Mouse (Mus musculus): ENCODE results near the gene Cacna1a. TPM values are rescaled to one million over a fixed set of nuclear protein-coding genes. Genes with fewer than 3 reads are reported as not detected.

Cacna1a gene
- total RNA-seq, 1 experiment from 2014 or later = 13.2 TPM

DNA sequence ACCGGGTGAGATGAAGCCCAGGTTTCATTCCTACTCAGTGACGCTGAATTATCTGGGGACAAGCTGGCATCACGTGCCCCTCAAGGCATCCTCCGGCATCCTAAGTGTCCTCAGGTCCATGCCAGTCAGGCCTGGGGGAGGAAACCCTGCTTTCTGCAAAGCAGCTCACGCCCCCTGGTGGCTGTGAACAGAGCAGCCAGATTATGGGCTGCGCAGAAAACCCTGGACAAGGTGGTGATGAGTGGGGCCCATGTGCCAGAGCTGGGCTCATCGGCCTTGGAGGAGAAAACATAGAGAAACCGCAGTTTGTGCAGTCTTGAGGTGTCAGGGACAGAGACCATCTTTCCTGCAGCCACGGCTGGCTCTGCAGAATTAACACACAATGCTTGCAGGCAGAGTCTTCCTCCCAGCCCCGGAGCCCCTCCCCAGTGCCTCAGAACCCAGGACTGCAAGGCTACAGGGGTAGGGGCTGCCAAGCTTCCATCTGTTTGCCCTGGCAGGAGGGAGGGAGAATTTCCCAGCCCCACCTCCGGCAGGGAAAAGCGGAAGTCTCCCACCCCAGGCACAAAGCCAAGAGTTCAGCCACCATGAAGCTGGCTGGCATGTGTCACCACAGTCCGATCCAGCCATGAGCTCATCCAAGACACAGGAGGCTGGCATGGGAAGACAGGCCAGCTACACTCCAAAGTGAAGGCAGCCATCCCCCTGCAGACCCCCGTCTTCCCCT is 166.2 kb downstream of the Cacna1a start:
- ATAC-seq (replicated peaks in 1 of 2; ENCODE audit: insufficient read depth in 1 of 2, low FRiP score in 2 of 2, low TSS enrichment in 1 of 2, low read depth in 1 of 2, poor library complexity in 2 of 2, severe bottlenecking in 2 of 2) = peak in 1 of 2 experiments; percentile 59; a peak in 1 of 4 replicates

DNA sequence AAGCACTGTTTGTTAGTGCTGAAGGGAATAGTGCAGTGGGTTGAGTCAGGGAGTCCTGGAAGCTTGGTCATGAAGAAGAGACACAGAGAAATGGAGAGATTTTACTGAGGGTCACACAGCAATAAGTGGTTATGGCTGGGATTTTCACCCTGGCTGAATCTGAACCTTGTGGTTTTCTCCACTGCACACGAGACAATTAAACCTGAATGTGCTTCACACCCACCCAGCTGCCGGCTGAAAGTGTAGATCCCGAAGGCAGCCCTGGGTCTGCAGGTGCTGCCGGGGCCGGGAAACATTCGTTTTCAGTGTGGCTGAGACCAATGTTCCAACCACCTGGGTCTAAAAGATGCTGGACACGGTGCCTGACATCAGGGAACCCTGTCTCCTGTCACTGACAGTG is 167.0 kb downstream of the Cacna1a start:
- ATAC-seq (replicated peaks in 1 of 2; ENCODE audit: insufficient read depth in 1 of 2, low FRiP score in 2 of 2, low TSS enrichment in 1 of 2, low read depth in 1 of 2, poor library complexity in 2 of 2, severe bottlenecking in 2 of 2) = no peak

DNA sequence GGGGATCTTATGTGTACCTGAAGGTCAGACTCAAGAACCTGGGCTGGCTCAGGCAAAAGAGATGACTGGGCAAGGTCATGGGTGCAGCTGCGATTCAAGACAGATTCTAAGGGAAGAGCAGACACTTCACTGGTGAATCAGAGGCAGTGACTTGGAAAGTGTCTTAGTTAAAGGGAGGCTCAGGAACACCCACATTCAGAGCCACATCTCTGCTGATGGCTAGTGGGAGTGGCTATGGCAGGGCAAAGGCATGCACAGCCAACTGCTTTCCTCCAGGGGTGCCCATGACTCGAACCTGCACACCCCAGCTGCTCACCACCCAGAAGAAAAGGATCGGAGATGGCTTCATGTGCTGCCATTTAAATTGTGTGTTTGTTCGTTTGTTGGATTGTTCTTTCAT is 169.7 kb downstream of the Cacna1a start:
- ATAC-seq (replicated peaks in 1 of 2; ENCODE audit: insufficient read depth in 1 of 2, low FRiP score in 2 of 2, low TSS enrichment in 1 of 2, low read depth in 1 of 2, poor library complexity in 2 of 2, severe bottlenecking in 2 of 2) = no peak

DNA sequence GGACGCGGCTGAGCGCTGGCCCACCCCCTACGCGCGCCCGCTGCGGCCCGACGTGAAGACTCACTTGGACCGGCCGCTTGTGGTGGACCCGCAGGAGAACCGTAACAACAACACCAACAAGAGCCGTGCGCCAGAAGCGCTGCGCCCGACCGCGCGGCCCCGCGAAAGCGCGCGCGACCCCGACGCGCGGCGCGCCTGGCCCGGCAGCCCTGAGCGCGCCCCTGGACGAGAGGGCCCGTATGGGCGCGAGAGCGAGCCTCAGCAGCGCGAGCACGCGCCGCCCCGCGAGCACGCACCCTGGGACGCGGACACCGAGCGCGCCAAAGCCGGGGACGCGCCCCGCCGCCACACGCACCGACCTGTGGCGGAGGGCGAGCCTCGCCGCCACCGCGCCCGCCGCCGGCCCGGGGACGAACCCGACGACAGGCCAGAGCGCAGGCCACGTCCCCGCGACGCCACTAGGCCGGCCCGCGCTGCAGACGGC is 170.9 kb downstream of the Cacna1a start:
- ATAC-seq (replicated peaks in 1 of 2; ENCODE audit: insufficient read depth in 1 of 2, low FRiP score in 2 of 2, low TSS enrichment in 1 of 2, low read depth in 1 of 2, poor library complexity in 2 of 2, severe bottlenecking in 2 of 2) = no peak

DNA sequence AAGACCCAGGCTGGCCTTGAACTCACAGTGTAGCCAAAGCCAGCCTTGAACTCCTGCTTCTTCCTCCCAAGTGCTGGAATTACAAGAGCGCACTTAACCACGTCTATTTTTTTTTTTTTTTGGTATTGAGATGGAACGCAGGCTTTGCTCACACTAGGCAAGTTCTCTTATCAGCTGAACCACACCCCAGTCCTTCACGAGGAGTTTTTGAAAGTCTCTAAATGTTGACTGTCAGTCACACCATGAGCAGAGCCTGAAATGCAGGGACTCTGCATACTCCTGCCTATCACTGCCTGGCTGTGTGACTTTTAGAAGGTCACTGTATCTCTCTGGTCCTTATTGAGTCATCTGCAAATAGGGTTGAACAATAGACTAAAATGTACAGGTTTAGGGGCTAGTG is 173.5 kb downstream of the Cacna1a start:
- ATAC-seq (replicated peaks in 1 of 2; ENCODE audit: insufficient read depth in 1 of 2, low FRiP score in 2 of 2, low TSS enrichment in 1 of 2, low read depth in 1 of 2, poor library complexity in 2 of 2, severe bottlenecking in 2 of 2) = no peak

DNA sequence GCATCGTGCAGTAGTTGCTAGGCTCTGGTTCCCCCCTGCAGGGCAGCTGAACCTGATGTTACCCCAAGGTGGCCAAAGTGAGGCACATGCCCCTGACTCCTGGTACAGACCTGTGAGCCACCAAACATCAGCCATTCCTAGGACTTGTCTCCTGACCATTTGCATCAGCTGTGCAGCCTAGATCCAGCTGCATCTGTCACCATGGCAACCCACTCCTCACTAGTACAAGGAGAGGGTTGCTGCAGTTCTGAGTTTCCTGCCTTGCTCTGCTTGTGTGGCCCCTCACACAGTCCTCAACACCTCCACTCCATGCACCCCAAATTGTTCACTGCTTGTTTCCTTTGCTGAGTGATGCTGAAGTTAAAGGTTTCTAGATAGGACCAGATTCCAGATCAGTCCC is 175.8 kb downstream of the Cacna1a start:
- no peak for ATAC-seq (replicated peaks in 1 of 2; ENCODE audit: insufficient read depth in 1 of 2, low FRiP score in 2 of 2, low TSS enrichment in 1 of 2, low read depth in 1 of 2, poor library complexity in 2 of 2, severe bottlenecking in 2 of 2)

DNA sequence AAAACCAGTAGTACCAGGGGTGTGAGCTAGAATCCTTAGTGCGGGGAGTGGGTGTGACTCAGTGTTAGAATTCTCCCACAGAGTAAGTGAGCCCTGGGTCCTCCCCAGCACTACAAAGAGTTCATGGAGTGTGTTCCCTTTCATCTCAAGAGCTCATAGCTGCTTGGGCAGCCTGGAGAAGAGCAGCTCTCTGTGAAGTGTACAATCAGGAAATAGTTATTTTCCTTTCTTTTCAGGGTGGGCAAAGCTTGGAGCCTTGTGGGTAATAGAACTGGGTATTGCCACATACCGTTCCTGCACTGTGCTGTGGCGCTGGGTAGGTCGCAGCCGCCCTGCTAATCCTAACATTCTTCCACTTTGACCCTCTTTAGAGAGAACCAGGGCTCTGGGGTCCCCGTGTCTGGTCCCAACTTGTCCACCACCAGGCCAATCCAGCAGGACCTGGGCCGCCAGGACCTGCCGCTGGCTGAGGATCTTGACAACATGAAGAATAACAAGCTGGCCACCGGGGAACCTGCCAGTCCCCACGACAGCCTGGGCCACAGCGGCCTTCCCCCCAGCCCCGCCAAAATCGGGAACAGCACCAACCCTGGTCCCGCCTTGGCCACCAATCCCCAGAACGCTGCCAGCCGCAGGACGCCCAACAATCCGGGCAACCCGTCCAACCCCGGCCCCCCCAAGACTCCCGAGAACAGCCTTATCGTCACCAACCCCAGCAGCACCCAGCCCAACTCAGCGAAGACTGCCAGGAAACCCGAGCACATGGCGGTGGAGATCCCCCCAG is 177.5 kb downstream of the Cacna1a start:
- ATAC-seq (replicated peaks in 1 of 2; ENCODE audit: insufficient read depth in 1 of 2, low FRiP score in 2 of 2, low TSS enrichment in 1 of 2, low read depth in 1 of 2, poor library complexity in 2 of 2, severe bottlenecking in 2 of 2) = no peak

DNA sequence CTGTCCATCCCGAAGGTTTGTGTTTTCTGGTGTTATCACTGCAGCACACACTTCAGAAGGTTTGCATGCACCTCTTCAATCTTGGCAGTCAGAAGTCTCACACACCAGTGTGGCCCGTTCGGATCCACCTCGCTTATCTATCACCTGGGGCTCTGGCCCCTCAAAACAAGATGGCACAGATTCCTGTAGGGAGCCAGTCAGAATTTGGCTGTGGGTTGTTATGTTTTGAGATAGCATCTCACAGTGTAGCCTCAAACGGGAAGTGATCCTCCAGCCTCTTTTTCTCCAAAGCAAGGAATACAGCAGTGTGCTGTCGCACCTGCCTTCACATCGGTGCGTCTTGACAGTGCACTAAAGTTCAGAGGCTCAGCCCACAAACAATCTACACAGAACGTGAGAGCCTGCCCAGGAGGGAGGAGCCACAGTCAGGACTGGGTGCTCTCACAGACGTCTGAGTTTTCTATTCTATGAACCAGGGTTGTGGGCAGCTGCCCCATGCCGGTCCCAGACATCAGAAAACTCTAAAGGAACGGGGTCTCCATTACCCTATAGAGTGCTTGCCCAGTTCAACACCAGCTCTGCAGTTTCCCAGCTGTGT is 178.7 kb downstream of the Cacna1a start:
- peak; percentile 6 to 25; a peak in 2 of 4 replicates for ATAC-seq (replicated peaks in 1 of 2; ENCODE audit: insufficient read depth in 1 of 2, low FRiP score in 2 of 2, low TSS enrichment in 1 of 2, low read depth in 1 of 2, poor library complexity in 2 of 2, severe bottlenecking in 2 of 2)

DNA sequence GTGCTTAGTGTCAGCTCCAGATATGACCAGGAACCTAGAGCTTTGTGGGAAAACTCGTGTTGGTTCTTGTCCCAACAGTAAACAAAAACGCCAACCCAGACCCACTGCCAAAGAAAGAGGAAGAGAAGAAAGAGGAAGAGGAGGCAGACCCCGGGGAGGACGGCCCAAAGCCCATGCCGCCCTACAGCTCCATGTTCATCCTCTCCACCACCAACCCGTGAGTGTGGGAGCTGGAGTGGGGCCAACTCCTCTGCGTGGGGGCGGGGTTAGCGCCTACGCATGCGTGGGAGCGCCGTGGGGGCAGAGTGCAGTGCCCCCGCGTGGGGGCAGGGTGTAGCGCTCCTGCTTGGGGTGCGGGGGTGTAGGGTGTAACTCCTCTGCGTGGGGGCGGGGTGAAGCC is 179.3 kb downstream of the Cacna1a start:
- peak; percentile 69 to 70 for ATAC-seq (replicated peaks in 1 of 2; ENCODE audit: insufficient read depth in 1 of 2, low FRiP score in 2 of 2, low TSS enrichment in 1 of 2, low read depth in 1 of 2, poor library complexity in 2 of 2, severe bottlenecking in 2 of 2)

DNA sequence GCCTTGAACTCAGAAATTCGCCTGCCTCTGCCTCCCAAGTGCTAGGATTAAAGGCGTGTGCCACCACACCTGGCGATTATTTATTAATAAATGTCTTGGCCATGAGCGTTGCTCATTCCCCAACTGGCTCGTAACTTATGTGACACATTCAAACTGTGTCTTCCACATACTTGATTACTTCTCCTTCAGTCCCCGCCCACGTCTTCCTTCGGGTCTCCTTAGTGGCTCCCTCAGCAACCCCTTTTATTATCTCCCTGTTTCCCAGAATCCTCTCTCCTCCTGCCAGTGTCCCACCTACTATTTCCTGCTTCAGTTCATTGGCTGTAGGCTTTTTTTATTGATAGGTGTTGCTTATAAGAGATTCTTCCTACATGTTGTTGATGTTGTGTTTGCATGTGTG is 180.5 kb downstream of the Cacna1a start:
- no peak for ATAC-seq (replicated peaks in 1 of 2; ENCODE audit: insufficient read depth in 1 of 2, low FRiP score in 2 of 2, low TSS enrichment in 1 of 2, low read depth in 1 of 2, poor library complexity in 2 of 2, severe bottlenecking in 2 of 2)

DNA sequence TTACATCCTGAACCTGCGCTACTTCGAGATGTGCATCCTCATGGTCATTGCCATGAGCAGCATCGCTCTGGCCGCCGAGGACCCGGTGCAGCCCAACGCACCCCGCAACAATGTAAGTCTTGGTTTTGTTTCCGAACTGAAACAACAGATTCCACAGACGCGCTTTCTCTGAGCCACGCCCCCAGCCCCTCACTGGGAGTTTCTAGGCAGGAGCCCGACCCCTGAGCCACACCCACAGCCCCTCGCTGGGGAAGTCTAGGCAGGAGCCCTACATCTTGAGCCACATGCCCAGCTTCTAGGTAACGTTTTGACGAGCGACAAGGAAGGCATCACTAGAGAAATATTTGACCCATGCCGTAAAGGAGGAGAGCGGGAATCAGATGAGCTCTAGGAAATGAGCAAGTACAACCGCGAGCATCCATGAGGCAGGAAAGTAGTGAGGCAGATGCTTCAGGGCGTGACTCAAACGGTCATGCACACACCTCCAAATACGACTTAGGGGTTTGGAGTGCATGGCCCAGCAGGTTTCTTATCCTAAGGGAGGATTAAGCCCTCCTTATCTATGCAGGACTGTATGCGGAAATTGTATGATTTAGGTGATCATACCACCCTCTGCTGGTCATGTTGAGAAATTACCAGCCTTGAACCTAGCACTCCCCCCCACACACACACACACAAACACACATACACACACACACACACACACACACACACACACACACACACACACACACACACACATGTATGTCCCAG is 181.9 kb downstream of the Cacna1a start:
- no peak for ATAC-seq (replicated peaks in 1 of 2; ENCODE audit: insufficient read depth in 1 of 2, low FRiP score in 2 of 2, low TSS enrichment in 1 of 2, low read depth in 1 of 2, poor library complexity in 2 of 2, severe bottlenecking in 2 of 2)

DNA sequence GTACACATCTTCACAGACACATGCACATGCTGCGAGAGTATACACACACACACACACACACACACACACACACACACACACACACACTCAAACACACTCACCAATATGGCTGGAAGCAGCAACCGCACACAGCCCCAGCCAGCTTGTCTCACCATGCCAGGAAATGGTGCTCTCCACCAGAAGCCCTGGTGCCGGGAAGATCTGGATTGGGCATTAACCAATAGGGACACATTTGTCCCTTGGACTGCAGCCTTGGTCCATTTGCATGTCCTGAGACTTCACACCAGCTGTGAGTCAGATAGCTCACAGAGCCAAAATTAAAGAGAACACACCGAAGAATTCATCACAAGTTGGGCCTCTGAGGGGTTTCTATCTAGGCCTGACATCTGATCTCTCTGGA is 189.2 kb downstream of the Cacna1a start:
- no peak for ATAC-seq (replicated peaks in 1 of 2; ENCODE audit: insufficient read depth in 1 of 2, low FRiP score in 2 of 2, low TSS enrichment in 1 of 2, low read depth in 1 of 2, poor library complexity in 2 of 2, severe bottlenecking in 2 of 2)

DNA sequence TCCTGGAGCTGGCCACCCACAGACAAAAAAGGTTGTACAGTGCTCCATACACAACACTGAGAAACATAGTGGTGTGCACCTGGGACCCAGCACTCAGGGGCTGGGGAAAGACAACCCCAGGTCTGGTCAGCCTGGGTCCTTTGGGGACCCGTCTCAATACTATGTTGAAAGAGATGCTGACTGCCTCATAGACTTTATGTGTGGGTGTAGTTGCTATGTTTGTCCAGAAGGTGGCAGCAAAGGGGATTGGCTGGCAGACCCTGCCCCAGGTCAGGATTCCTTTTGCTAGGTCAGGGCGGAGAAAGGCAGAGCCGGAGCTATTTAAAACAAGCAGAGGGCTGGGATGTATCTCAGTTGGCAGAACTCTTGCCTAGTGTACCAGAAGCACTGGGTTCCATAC is 191.4 kb downstream of the Cacna1a start:
- peak; percentile 62 to 74; a peak in 3 of 4 replicates for ATAC-seq (replicated peaks in 1 of 2; ENCODE audit: insufficient read depth in 1 of 2, low FRiP score in 2 of 2, low TSS enrichment in 1 of 2, low read depth in 1 of 2, poor library complexity in 2 of 2, severe bottlenecking in 2 of 2)

DNA sequence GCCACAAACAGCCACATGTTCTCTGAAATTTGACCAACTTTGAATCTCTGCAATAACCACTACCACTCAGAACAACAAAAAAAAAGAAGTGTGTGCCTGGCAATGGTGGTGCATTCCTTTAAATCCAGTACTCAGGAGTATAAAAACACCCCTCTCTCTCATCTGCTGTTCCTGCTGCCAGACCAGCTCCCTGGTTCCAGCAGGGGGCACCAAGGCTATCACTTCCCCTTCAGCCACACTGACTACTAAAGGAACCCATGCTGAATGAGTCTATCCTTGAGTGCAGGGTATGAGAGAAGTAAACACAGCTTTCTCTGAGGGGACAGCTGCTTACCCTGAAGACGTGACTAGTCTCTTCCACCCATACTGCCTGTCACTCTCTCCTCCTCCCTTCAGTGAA is 197.1 kb downstream of the Cacna1a start:
- peak; percentile 38 to 62; a peak in 3 of 4 replicates for ATAC-seq (replicated peaks in 1 of 2; ENCODE audit: insufficient read depth in 1 of 2, low FRiP score in 2 of 2, low TSS enrichment in 1 of 2, low read depth in 1 of 2, poor library complexity in 2 of 2, severe bottlenecking in 2 of 2)

DNA sequence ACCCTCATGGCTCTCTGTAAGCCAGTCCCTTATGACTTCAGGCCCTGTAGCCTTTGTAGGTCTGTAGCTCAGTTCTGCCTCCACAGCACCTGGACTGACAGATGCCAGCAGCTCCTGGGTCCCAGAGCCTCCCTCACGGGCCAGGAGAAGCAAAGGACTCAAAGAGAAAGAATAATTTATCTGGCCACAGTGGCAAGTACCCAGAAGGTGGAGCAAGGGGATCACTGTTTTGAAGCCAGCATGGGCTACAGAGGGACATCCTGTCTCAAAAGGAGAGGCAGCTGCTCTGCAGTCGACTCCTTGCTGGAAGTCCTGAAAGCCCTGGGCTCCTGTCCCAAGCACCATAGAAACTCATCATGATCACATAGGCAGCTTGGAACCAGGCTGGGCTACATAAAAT is 198.0 kb downstream of the Cacna1a start:
- no peak for ATAC-seq (replicated peaks in 1 of 2; ENCODE audit: insufficient read depth in 1 of 2, low FRiP score in 2 of 2, low TSS enrichment in 1 of 2, low read depth in 1 of 2, poor library complexity in 2 of 2, severe bottlenecking in 2 of 2)

DNA sequence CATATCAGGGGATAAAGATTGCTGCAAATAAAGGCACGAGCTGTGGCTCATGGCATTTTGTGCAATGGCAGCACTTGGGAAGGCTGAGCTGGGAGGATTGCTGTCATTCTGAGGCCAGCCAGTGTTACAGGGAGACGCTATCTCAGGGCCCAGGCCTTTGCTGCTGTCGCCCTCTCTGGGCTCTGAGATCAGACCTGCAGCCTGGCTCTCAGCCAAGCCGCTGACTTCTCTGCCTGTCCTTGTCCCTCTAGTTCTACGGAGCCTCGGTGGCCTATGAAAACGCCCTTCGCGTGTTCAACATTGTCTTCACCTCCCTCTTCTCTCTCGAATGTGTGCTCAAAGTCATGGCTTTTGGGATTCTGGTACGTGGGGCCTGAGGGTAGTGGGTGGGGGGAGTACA is 200.3 kb downstream of the Cacna1a start:
- peak in 1 of 2 experiments; percentile 36; a peak in 1 of 4 replicates for ATAC-seq (replicated peaks in 1 of 2; ENCODE audit: insufficient read depth in 1 of 2, low FRiP score in 2 of 2, low TSS enrichment in 1 of 2, low read depth in 1 of 2, poor library complexity in 2 of 2, severe bottlenecking in 2 of 2)

DNA sequence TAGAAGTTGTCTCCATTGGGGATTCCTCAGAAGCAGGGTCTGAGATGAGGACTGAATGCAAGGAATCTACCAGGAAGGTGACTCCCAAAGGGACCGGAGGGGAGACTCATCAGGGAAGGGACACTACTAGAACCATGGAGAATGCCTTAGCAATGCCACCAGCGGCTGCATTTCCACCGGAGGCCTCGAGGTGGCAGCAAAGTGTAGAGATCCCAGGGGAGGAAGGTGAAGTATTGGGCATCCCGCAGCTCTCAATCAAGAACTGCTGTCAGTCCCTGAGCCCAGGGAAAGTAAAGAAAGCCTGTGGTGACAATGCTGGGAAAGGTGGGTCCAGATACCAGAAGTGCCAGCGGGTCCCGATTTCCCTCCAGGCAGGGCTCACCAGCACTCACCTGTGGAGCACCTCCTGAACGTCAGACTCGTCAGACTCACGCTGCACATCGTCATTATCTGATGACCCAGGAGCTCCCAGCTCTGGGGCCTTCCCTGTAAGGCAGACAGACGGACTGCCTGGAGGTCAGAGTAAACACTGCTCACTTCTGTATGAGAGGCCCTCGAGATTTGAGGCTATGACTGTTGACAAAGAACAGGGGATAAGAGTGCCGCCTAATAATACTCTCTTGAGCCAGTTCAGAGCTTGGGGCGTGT is 203.9 kb downstream of the Cacna1a start:
- peak; percentile 50 to 57 for ATAC-seq (replicated peaks in 1 of 2; ENCODE audit: insufficient read depth in 1 of 2, low FRiP score in 2 of 2, low TSS enrichment in 1 of 2, low read depth in 1 of 2, poor library complexity in 2 of 2, severe bottlenecking in 2 of 2)
